Mouse (Mus musculus) lung, adult 10 weeks (tissue): ENCODE results near the gene Xrcc1. TPM values are rescaled to one million over a fixed set of nuclear protein-coding genes. Genes with fewer than 3 reads are reported as not detected.

Source experiments
- polyA plus RNA-seq: library from polyadenylated mRNA; stranded (reverse); fragments of 350-450 nt; fragmentation: Illumina TruSeq; extraction: RNeasy Lipid Tissue Mini Kit (QIAGEN cat#74804); gene quantifications from one replicate; pipeline ENCODE4 v1.2.3, GENCODE M21; 2014; ENCODE audit warnings: low read depth, low replicate concordance; ENCODE audit not compliant: insufficient read depth

Gene Xrcc1
- polyA plus RNA-seq: 16.8 TPM

DNA sequence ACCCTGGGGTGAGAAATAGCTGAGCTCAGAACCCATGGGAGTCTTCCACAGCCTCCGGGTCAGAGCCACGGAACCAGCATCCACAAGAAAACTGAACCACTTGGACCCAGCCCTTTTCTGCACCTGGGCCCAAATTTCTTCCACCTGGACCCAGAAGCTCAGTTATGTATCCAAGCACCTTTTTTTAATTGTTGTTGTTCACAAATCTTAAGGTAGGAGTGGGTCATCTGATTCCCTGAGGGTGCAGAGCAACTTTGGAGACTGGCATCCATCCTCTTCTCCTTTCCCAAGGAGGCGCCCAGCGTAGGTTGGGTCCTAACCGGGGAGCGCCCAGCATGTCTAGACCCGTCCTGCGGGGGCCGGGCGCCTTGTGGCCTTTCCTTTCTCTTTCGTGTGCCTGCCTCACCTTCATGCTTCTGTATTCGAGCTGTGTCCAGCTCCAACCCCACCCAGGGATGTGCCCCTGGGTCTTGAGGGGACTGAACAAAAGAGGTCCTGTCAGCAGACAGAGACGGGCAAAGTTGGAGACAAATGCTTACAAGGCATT is at the start of gene Xrcc1, which contains the start of gene Pinlyp:
TSS of gene Xrcc1 (plus strand) at position 222 of the 547 bp plus-strand sequence.
TSS of gene Pinlyp (minus strand) at position 51 of the 547 bp plus-strand sequence.

DNA sequence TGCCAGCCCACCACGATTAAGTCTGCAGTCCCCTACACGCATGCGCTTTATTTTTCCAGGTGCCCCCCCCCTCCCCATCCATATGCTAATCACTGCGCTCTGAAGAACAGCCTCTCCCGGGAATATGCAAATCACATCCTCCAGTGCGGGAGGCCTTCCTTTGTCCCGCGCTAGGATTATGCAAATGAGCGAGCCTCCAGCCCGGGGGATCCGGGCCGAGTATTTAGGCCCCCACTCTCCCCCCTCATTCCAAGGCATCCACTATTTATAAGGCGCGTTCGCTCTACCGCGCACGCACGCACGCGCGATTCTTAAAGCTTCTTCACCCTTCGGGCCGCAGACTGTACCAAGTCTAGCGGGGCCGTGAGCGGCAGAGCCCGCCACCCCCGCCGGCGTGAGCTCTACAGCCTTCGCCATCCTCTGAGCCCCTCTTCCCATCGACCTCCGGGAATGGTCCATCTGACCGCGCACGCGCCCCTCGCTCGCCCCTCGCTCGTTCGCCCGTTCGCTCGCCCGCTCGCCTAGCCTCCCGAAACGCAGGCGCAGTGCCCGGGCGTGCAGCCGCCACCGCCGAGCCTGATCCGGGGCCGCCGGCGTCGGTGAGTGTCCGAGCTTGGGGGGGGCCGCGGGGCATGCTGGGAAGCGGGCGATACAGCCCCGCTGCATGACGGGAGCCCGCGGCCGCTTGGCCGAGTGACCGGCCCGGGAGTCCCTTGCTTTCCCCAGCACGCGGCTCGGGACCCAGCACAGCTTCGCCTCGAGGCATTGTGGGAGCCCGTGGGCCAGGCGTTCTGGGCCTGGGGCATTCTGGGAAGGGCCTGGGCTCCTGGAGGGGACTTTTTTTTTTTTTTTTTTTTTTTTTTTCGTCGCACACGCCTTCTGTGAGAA is 39.0 kb upstream of the Xrcc1 start, which contains the start of gene Zfp428:
TSS of gene Zfp428 (plus strand) at position 169 of the 888 bp plus-strand sequence.

DNA sequence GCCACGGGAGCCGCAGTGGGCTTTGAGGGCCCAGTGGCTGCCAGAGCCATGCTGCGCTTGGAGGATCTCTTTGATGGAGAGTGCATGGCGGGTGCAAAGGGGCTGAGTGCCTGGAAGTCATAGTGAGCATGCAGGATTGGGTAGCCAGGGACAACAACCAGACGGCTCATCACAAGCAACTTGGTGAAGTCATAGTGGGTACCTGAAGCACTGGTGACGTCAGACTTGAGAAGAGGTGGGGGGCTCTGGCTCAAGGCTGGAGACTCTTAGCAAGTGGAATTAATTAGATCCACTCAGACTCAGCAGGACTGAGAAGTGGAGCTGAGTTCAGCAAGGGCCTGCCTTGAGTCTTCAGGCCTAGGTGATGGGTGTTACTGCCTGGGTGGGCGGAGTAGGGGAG is 33.7 kb upstream of the Xrcc1 start, which contains the start of gene AC161166.1:
TSS of gene AC161166.1 (minus strand) at position 101 of the 400 bp plus-strand sequence.

DNA sequence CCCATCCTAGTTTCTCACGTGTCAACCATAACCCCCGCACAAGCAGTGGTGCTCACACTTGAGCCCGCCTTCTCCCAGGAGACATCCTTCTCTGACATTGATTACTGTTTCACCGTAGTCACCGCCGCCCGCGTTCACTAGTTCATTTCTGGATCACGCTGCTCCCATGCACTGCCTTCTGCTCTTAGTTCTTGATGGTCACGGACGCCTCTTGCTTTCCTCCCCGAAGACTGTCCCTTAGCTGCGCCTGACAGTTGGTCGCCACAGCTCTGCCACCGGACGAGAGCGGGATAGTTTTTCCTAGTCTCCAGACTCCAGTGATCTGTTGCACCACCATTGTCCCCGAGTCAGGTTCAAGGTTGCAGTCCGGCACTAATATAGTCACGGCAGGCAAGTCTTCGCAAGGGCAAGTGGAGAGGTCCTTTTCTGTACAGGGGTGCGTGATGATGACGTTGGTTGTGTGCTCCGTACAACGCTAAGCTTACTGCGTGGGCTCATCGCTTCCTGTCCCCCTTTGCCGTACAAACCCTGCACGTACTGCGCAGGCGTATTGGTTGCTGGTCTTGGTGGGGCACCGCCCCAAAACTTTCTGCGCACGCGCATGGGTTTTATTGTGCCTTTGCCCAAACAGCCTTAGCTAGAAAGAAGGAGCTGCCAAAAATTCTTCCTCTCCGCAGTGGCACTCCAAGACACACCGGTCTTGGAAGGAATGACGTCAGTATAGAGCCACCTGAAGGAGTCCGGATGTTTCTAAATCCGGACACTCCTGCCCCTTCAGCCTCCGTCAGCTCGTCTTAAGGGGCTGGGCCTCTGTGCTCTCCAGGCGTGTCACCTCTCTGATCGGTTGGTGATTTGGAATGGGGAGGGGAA is 15.8 kb upstream of the Xrcc1 start, which contains the start of gene Irgq:
TSS of gene Irgq (plus strand) at position 628 of the 870 bp plus-strand sequence.

DNA sequence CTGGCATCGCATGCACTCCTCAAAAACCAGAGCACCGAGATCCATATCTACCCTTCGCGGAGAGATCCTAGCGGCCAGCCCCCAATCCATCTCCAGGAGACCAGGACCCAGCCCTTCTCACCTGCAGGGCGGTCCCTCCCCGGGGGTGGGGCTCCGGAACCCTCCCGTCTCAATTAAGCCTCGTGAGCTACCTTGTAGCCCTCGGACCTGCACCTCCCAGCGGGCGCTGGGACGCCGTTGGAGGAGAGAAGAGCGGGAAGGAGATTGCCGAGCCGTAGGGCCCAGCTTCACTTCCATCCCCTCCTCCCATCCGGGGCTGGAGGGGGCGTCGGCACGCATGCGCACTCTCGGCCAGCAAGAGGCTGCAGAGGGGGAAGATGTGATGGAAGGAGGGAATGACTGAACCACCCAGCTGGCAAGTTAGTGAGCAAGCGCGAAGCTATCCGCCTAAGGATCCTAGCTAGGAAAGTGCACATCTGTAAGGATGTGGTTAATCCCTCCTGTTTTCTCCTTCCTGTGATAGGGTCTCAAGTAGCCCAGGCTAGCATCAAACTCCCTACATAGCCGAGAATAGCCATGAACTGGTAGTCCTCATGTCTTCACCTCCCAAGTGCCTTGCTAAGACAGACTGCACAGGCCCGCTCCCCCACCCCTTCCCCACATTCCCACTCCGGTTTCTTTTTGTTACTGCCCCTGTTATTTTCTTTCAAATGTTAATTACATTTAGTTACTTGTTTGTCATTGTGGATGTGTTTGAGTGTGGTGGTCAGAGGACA is 41.4 kb downstream of the Xrcc1 start, which contains the start of the genes Ethe1 and Zfp575:
TSS of gene Ethe1 (plus strand) at position 214 of the 776 bp plus-strand sequence.
TSS of gene Zfp575 (minus strand) at position 312 of the 776 bp plus-strand sequence.

DNA sequence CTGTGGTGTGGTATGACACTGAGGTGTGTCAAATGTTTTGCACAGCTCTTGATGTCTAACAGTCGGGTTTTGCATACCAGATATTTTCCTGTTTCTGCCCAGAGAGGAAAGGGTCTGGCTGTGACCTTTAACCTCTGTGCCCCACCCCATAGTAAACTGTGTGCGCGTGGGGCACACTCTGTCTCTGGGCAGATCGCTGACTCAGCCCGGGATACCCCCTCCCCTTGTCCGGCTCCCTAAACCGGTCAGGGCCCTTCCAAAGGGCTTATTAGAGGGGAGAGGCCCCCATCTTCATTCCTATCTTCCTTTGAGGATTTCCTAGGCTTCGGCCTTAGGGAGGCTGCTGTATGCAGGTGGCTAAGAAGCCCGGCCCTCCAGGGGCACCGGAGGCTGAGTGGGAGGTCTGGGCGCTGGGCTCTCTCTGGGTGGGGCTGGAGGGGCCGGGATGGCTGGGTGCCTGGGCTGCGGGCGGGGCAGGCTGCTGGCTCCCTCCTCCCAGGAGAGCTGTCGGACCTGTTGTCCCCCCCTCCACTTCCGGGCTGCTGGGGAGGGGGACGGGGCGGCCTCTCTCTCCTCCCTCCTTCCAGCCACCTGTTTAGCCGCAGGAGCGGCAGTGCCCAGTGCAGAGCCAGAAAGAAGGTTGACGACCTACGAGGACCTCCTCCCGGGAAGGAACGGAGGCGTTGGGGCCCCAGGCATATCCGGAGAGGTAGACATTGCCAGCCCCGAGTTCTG is 64.2 kb downstream of the Xrcc1 start, which contains the start of gene Phldb3:
TSS of gene Phldb3 (plus strand) at position 620 of the 735 bp plus-strand sequence.

Other genes starting within 250 kb of the Xrcc1 start
- gene Zfp61, start 245.1 kb upstream of the Xrcc1 start, polyA plus RNA-seq: 6.0 TPM
- 5.2 TPM for gene Zfp94, start 229.6 kb upstream of the Xrcc1 start, polyA plus RNA-seq
- not detected for gene Tescl, start 212.4 kb upstream of the Xrcc1 start, polyA plus RNA-seq
- gene Lypd5, start 197.1 kb upstream of the Xrcc1 start, polyA plus RNA-seq: not detected
- 4.4 TPM for gene Kcnn4, start 176.0 kb upstream of the Xrcc1 start, polyA plus RNA-seq
- 13.7 TPM for gene Smg9, start 146.7 kb upstream of the Xrcc1 start, polyA plus RNA-seq
- gene Irgc1, start 94.0 kb upstream of the Xrcc1 start, polyA plus RNA-seq: 0.29 TPM
- gene Plaur, start 83.8 kb upstream of the Xrcc1 start, polyA plus RNA-seq: 48.8 TPM
- 8.8 TPM for gene Cadm4, start 64.3 kb upstream of the Xrcc1 start, polyA plus RNA-seq
- 2.8 TPM for gene Zfp428, start 39.3 kb upstream of the Xrcc1 start, polyA plus RNA-seq
- not detected for gene AC161166.1, start 33.8 kb upstream of the Xrcc1 start, polyA plus RNA-seq
- gene Irgq, start 15.6 kb upstream of the Xrcc1 start, polyA plus RNA-seq: 4.7 TPM
- gene Pinlyp, start 171 bp upstream of the Xrcc1 start, polyA plus RNA-seq: not detected
- gene Ethe1, start 41.3 kb downstream of the Xrcc1 start, polyA plus RNA-seq: 11.8 TPM
- 0.08 TPM for gene Zfp575, start 41.4 kb downstream of the Xrcc1 start, polyA plus RNA-seq
- 2.1 TPM for gene Phldb3, start 64.5 kb downstream of the Xrcc1 start, polyA plus RNA-seq
- not detected for gene Lypd3, start 90.3 kb downstream of the Xrcc1 start, polyA plus RNA-seq
- not detected for gene Tex101, start 130.4 kb downstream of the Xrcc1 start, polyA plus RNA-seq
- gene BC049730, start 163.0 kb downstream of the Xrcc1 start, polyA plus RNA-seq: not detected
- not detected for gene Gm4763, start 180.6 kb downstream of the Xrcc1 start, polyA plus RNA-seq
- 2.9 TPM for gene Cd177, start 214.0 kb downstream of the Xrcc1 start, polyA plus RNA-seq
- 0.31 TPM for gene Ceacam10, start 230.9 kb downstream of the Xrcc1 start, polyA plus RNA-seq